7 mouse cellular contexts compared by ENCODE assay signal in genomic region chr5:134873956-134874879, GRCm38 (mm10). TPM values are rescaled to one million over a fixed set of nuclear protein-coding genes. Genes with fewer than 3 reads are reported as not detected.
DNase-seq lines count a peak whose midpoint lies in the region; ATAC-seq and TF ChIP-seq lines count a peak whose summit lies in the region.

No protein-coding gene starts in this region.

- no peak overlapping the region for H3K4me2 ChIP-seq in heart, embryonic 14.5 days (ENCODE audit: low read length)
- H3K4me2 ChIP-seq in liver, postnatal 0 days (ENCODE audit: low read depth, low read length): no peak overlapping the region

- DNase-seq in left cerebral cortex, postnatal 14 days (ENCODE audit: low spot score in 2 of 2): peak; percentile 43 to 64
- no peak for DNase-seq in left cerebral cortex, adult 9 months (ENCODE audit: low spot score in 2 of 2)
- peak; percentile 27 to 31 for DNase-seq in cerebellum, postnatal 36 days
- peak; percentile 53 for DNase-seq in right cerebral cortex, postnatal 4 days
- no peak for DNase-seq in liver, postnatal 0 days

- 61% methylated on average over 21 of the region's 21 CpGs for WGBS in heart, embryonic 14.5 days
- WGBS in liver, postnatal 0 days (ENCODE audit: insufficient replicate concordance): 73% methylated on average over 21 of the region's 21 CpGs

- TF ChIP-seq EP300 in liver, postnatal 0 days (IDR thresholded peaks at IDR 0.05; ENCODE audit: low read depth): no peak

- H3K4me3 ChIP-seq in heart, embryonic 14.5 days (ENCODE audit: control insufficient read depth in 1 of 2, insufficient read depth in 1 of 2, low read depth in 1 of 2, low read length in 2 of 2): no peak overlapping the region
- H3K4me3 ChIP-seq in liver, postnatal 0 days (ENCODE audit: low read depth, low read length): no peak overlapping the region

- ATAC-seq in heart, embryonic 14.5 days (ENCODE audit: insufficient number of reproducible peaks, insufficient read depth, low FRiP score, low read depth): peak; percentile 22; the same call in 1 of the 2 replicates
- no peak for ATAC-seq in frontal cortex, adult (ENCODE audit: low TSS enrichment)
- ATAC-seq in liver, postnatal 0 days: no peak

- no peak overlapping the region for H3K27ac ChIP-seq in heart, embryonic 14.5 days (replicated peaks in 1 of 2; ENCODE audit: control insufficient read depth in 1 of 2, insufficient read depth in 1 of 2, low read depth in 2 of 2, low read length in 2 of 2)
- no peak overlapping the region for H3K27ac ChIP-seq in liver, postnatal 0 days (ENCODE audit: low read depth)

- intact Hi-C loops in left cerebral cortex, postnatal 14 days (cut with DNase I): no loop called here

- H3K4me1 ChIP-seq in heart, embryonic 14.5 days (ENCODE audit: control insufficient read depth in 2 of 2, insufficient read depth in 2 of 2, low read length in 2 of 2): no peaks in the 10 kb centered on the region; a peak in 1 of 4 replicates
- no peaks in the 10 kb centered on the region for H3K4me1 ChIP-seq in liver, postnatal 0 days (ENCODE audit: insufficient read depth)

- TF ChIP-seq CTCF in liver, postnatal 0 days (IDR thresholded peaks at IDR 0.05; ENCODE audit: low read depth): no peak

- H3K9ac ChIP-seq in heart, embryonic 14.5 days (ENCODE audit: low read length): no peak overlapping the region
- H3K9ac ChIP-seq in liver, postnatal 0 days (replicated peaks): no peak overlapping the region

- H3K27me3 ChIP-seq in heart, embryonic 14.5 days (ENCODE audit: control insufficient read depth, insufficient read depth, low read length): no peaks in the 10 kb centered on the region
- no peaks in the 10 kb centered on the region for H3K27me3 ChIP-seq in liver, postnatal 0 days (ENCODE audit: insufficient read depth, low read length)

- H3K9me3 ChIP-seq in heart, embryonic 14.5 days (ENCODE audit: control insufficient read depth, low read length): no peaks in the 10 kb centered on the region
- no peaks in the 10 kb centered on the region for H3K9me3 ChIP-seq in liver, postnatal 0 days (ENCODE audit: low read length)

- H3K36me3 ChIP-seq in heart, embryonic 14.5 days (ENCODE audit: control insufficient read depth, insufficient read depth, low read length): no peaks in the 10 kb centered on the region
- no peaks in the 10 kb centered on the region for H3K36me3 ChIP-seq in liver, postnatal 0 days (replicated peaks; ENCODE audit: insufficient read depth, low read length)

RNA-seq across cellular contexts. Expression of gene Tmem270, which starts 32.3 kb away (rescaled TPM):
- not detected for total RNA-seq in left cerebral cortex, postnatal 14 days (2021)
- not detected in 2 replicates for polyA plus RNA-seq in heart, embryonic 14.5 days (2014; fragmentation: Nextera tagmentation; extraction: Ambion mirVana)
- polyA plus RNA-seq in liver, postnatal 0 days (2015; fragmentation: Nextera tagmentation; extraction: Ambion mirVana): not detected in 2 replicates

RNA-seq across cellular contexts. Expression of gene Cldn13, which starts 41.1 kb away (rescaled TPM):
- not detected for total RNA-seq in left cerebral cortex, postnatal 14 days (2021)
- polyA plus RNA-seq in heart, embryonic 14.5 days (2014; fragmentation: Nextera tagmentation; extraction: Ambion mirVana): 0.31 and 0.63 TPM in 2 replicates
- 138 and 152 TPM in 2 replicates for polyA plus RNA-seq in liver, postnatal 0 days (2015; fragmentation: Nextera tagmentation; extraction: Ambion mirVana)

RNA-seq across cellular contexts. Expression of gene Mettl27, which starts 58.0 kb away (rescaled TPM):
- total RNA-seq in left cerebral cortex, postnatal 14 days (2021): 1 to 10 TPM; 7.3 TPM
- 11.1 and 12.0 TPM in 2 replicates for polyA plus RNA-seq in heart, embryonic 14.5 days (2014; fragmentation: Nextera tagmentation; extraction: Ambion mirVana)
- polyA plus RNA-seq in liver, postnatal 0 days (2015; fragmentation: Nextera tagmentation; extraction: Ambion mirVana): 17.3 and 21.7 TPM in 2 replicates

Comparison
In these comparisons a context has a peak if more than half of its experiments do, and no peak if none do; other contexts are left out.
1. DNase-seq: peak in left cerebral cortex, postnatal 14 days (2 of 2), cerebellum, postnatal 36 days (2 of 2) and right cerebral cortex, postnatal 4 days (single experiment); none in left cerebral cortex, adult 9 months (0 of 2) and liver, postnatal 0 days (single experiment).
2. RNA of gene Cldn13, which starts 41.1 kb away (polyA plus RNA-seq): 138 to 152 TPM in liver, postnatal 0 days; 0.31 to 0.63 TPM in heart, embryonic 14.5 days; every median in the first group is over 10 times any median in the second.